Mouse (Mus musculus): Measurements from ENCODE around the gene Atxn7l1. TPM values are rescaled to one million over a fixed set of nuclear protein-coding genes. Genes with fewer than 3 reads are reported as not detected.

Atxn7l1 gene
- polyA plus RNA-seq, 1 experiment from 2014 or later, result 11.4 TPM

- no peaks in the 10 kb centered on the region for H3K36me3 ChIP-seq (ENCODE audit: control insufficient read depth, insufficient read depth, low read length)
- ATAC-seq (ENCODE audit: low read depth), result peak; percentile 62; the same call in 1 of the 2 replicates
- no peak overlapping the region for H3K27ac ChIP-seq (replicated peaks; ENCODE audit: low read depth, low read length)
- H3K27me3 ChIP-seq (replicated peaks; ENCODE audit: control insufficient read depth, insufficient read depth, low read length), result no peaks in the 10 kb centered on the region
- H3K4me1 ChIP-seq (ENCODE audit: control insufficient read depth, insufficient read depth, low read length), result 0 out of 2 replicates have a peak, but pooled peaks cover 2% of the 10 kb centered on the region
- no peak overlapping the region for H3K9ac ChIP-seq (ENCODE audit: low read depth, low read length)
- no peak overlapping the region for H3K4me2 ChIP-seq (ENCODE audit: low read depth, low read length)
- peak; percentile 27 for DNase-seq (ENCODE audit: low spot score)
- no peaks in the 10 kb centered on the region for H3K9me3 ChIP-seq (ENCODE audit: control insufficient read depth, low read length)
- WGBS, result 53% methylated on average over 9 of the region's 9 CpGs
- no peak overlapping the region for H3K4me3 ChIP-seq (ENCODE audit: low read depth, low read length)
Observed at GRCm38 (mm10) chr12:33325424-33325823, 177.9 kb downstream of the Atxn7l1 start.

- DNase-seq (ENCODE audit: low spot score) (no peak), ATAC-seq (ENCODE audit: low read depth) (no peak)
- 71% methylated on average over 4 of the region's 4 CpGs for WGBS
Observed at GRCm38 (mm10) chr12:33332046-33332445, 184.6 kb downstream of the Atxn7l1 start.

GRCm38 (mm10) chr12:33332796-33333195 lies 185.3 kb downstream of the Atxn7l1 start:
- no peaks in the 10 kb centered on the region for H3K36me3 ChIP-seq (ENCODE audit: control insufficient read depth, insufficient read depth, low read length)
- ATAC-seq (ENCODE audit: low read depth) (no peak), DNase-seq (ENCODE audit: low spot score) (no peak)
- no peaks in the 10 kb centered on the region for H3K27me3 ChIP-seq (replicated peaks; ENCODE audit: control insufficient read depth, insufficient read depth, low read length)
- peaks cover 8% of the 10 kb centered on the region for H3K4me1 ChIP-seq (ENCODE audit: control insufficient read depth, insufficient read depth, low read length)
- no peaks in the 10 kb centered on the region for H3K9me3 ChIP-seq (ENCODE audit: control insufficient read depth, low read length)
- no peak overlapping the region for H3K27ac ChIP-seq (replicated peaks; ENCODE audit: low read depth, low read length)
- no peak overlapping the region for H3K4me2 ChIP-seq (ENCODE audit: low read depth, low read length)
- H3K9ac ChIP-seq (ENCODE audit: low read depth, low read length), result no peak overlapping the region
- H3K4me3 ChIP-seq (ENCODE audit: low read depth, low read length), result no peak overlapping the region
- 68% methylated on average over 5 of the region's 5 CpGs for WGBS

More at GRCm38 (mm10) chr12:33332046-33332445, 184.6 kb downstream of the Atxn7l1 start:
- no peaks in the 10 kb centered on the region for H3K36me3 ChIP-seq (ENCODE audit: control insufficient read depth, insufficient read depth, low read length)
- H3K9me3 ChIP-seq (ENCODE audit: control insufficient read depth, low read length), result no peaks in the 10 kb centered on the region
- H3K9ac ChIP-seq (ENCODE audit: low read depth, low read length), result no peak overlapping the region
- peaks cover 8% of the 10 kb centered on the region for H3K4me1 ChIP-seq (ENCODE audit: control insufficient read depth, insufficient read depth, low read length)
- H3K27me3 ChIP-seq (replicated peaks; ENCODE audit: control insufficient read depth, insufficient read depth, low read length), result no peaks in the 10 kb centered on the region
- H3K4me3 ChIP-seq (ENCODE audit: low read depth, low read length), result no peak overlapping the region
- no peak overlapping the region for H3K27ac ChIP-seq (replicated peaks; ENCODE audit: low read depth, low read length)
- H3K4me2 ChIP-seq (ENCODE audit: low read depth, low read length), result no peak overlapping the region

- H3K4me3 ChIP-seq (ENCODE audit: low read depth, low read length), result no peak overlapping the region
- DNase-seq (ENCODE audit: low spot score) (peak; percentile 81), ATAC-seq (ENCODE audit: low read depth) (peak; percentile 80)
- H3K4me1 ChIP-seq (ENCODE audit: control insufficient read depth, insufficient read depth, low read length), result peaks cover 8% of the 10 kb centered on the region
- no peak overlapping the region for H3K27ac ChIP-seq (replicated peaks; ENCODE audit: low read depth, low read length)
- no peak overlapping the region for H3K4me2 ChIP-seq (ENCODE audit: low read depth, low read length)
- no peaks in the 10 kb centered on the region for H3K27me3 ChIP-seq (replicated peaks; ENCODE audit: control insufficient read depth, insufficient read depth, low read length)
- H3K9ac ChIP-seq (ENCODE audit: low read depth, low read length), result no peak overlapping the region
- H3K36me3 ChIP-seq (ENCODE audit: control insufficient read depth, insufficient read depth, low read length), result no peaks in the 10 kb centered on the region
- no peaks in the 10 kb centered on the region for H3K9me3 ChIP-seq (ENCODE audit: control insufficient read depth, low read length)
- 26% methylated on average over 8 of the region's 8 CpGs for WGBS
Observed at GRCm38 (mm10) chr12:33333914-33334313, 186.4 kb downstream of the Atxn7l1 start.

GRCm38 (mm10) chr12:33334511-33334910 lies 187.0 kb downstream of the Atxn7l1 start:
- Histone ChIP-seq H3K36me3 (ENCODE audit: control insufficient read depth, insufficient read depth, low read length) (no peaks in the 10 kb centered on the region), H3K27ac (replicated peaks; ENCODE audit: low read depth, low read length) (no peak overlapping the region), H3K9ac (ENCODE audit: low read depth, low read length) (no peak overlapping the region), H3K4me1 (ENCODE audit: control insufficient read depth, insufficient read depth, low read length) (peaks cover 8% of the 10 kb centered on the region), H3K4me3 (ENCODE audit: low read depth, low read length) (no peak overlapping the region), H3K27me3 (replicated peaks; ENCODE audit: control insufficient read depth, insufficient read depth, low read length) (no peaks in the 10 kb centered on the region), H3K9me3 (ENCODE audit: control insufficient read depth, low read length) (no peaks in the 10 kb centered on the region), H3K4me2 (ENCODE audit: low read depth, low read length) (no peak overlapping the region)
- 89% methylated on average over 2 of the region's 2 CpGs for WGBS
- DNase-seq (ENCODE audit: low spot score) (no peak), ATAC-seq (ENCODE audit: low read depth) (no peak)

- ATAC-seq (ENCODE audit: low read depth), result no peak
- WGBS, result 77% methylated on average over 5 of the region's 5 CpGs
Observed at GRCm38 (mm10) chr12:33334951-33335350, 187.5 kb downstream of the Atxn7l1 start.

GRCm38 (mm10) chr12:33335410-33335809 lies 187.9 kb downstream of the Atxn7l1 start:
- no peak overlapping the region for H3K4me2 ChIP-seq (ENCODE audit: low read depth, low read length)
- WGBS, result 79% methylated on average over 4 of the region's 4 CpGs
- no peak overlapping the region for H3K9ac ChIP-seq (ENCODE audit: low read depth, low read length)
- no peaks in the 10 kb centered on the region for H3K9me3 ChIP-seq (ENCODE audit: control insufficient read depth, low read length)
- no peak overlapping the region for H3K27ac ChIP-seq (replicated peaks; ENCODE audit: low read depth, low read length)
- H3K36me3 ChIP-seq (ENCODE audit: control insufficient read depth, insufficient read depth, low read length), result no peaks in the 10 kb centered on the region
- H3K27me3 ChIP-seq (replicated peaks; ENCODE audit: control insufficient read depth, insufficient read depth, low read length), result no peaks in the 10 kb centered on the region
- H3K4me1 ChIP-seq (ENCODE audit: control insufficient read depth, insufficient read depth, low read length), result peaks cover 5% of the 10 kb centered on the region
- DNase-seq (ENCODE audit: low spot score) (no peak), ATAC-seq (ENCODE audit: low read depth) (no peak)
- no peak overlapping the region for H3K4me3 ChIP-seq (ENCODE audit: low read depth, low read length)

More at GRCm38 (mm10) chr12:33334951-33335350, 187.5 kb downstream of the Atxn7l1 start:
- no peaks in the 10 kb centered on the region for H3K9me3 ChIP-seq (ENCODE audit: control insufficient read depth, low read length)
- H3K4me3 ChIP-seq (ENCODE audit: low read depth, low read length), result no peak overlapping the region
- H3K27me3 ChIP-seq (replicated peaks; ENCODE audit: control insufficient read depth, insufficient read depth, low read length), result no peaks in the 10 kb centered on the region
- no peak for DNase-seq (ENCODE audit: low spot score)
- no peaks in the 10 kb centered on the region for H3K36me3 ChIP-seq (ENCODE audit: control insufficient read depth, insufficient read depth, low read length)
- peaks cover 8% of the 10 kb centered on the region for H3K4me1 ChIP-seq (ENCODE audit: control insufficient read depth, insufficient read depth, low read length)
- no peak overlapping the region for H3K9ac ChIP-seq (ENCODE audit: low read depth, low read length)
- no peak overlapping the region for H3K4me2 ChIP-seq (ENCODE audit: low read depth, low read length)
- H3K27ac ChIP-seq (replicated peaks; ENCODE audit: low read depth, low read length), result no peak overlapping the region

- ATAC-seq (ENCODE audit: low read depth) (no peak), DNase-seq (ENCODE audit: low spot score) (no peak)
- Histone ChIP-seq H3K4me3 (ENCODE audit: low read depth, low read length) (no peak overlapping the region), H3K4me1 (ENCODE audit: control insufficient read depth, insufficient read depth, low read length) (no peaks in the 10 kb centered on the region), H3K9ac (ENCODE audit: low read depth, low read length) (no peak overlapping the region), H3K9me3 (ENCODE audit: control insufficient read depth, low read length) (no peaks in the 10 kb centered on the region), H3K36me3 (ENCODE audit: control insufficient read depth, insufficient read depth, low read length) (no peaks in the 10 kb centered on the region), H3K27me3 (replicated peaks; ENCODE audit: control insufficient read depth, insufficient read depth, low read length) (no peaks in the 10 kb centered on the region), H3K4me2 (ENCODE audit: low read depth, low read length) (no peak overlapping the region), H3K27ac (replicated peaks; ENCODE audit: low read depth, low read length) (no peak overlapping the region)
- WGBS, result 62% methylated on average over 10 of the region's 10 CpGs
Observed at GRCm38 (mm10) chr12:33336561-33337125, 189.2 kb downstream of the Atxn7l1 start.

- Histone ChIP-seq H3K9ac (ENCODE audit: low read depth, low read length) (no peak overlapping the region), H3K4me1 (ENCODE audit: control insufficient read depth, insufficient read depth, low read length) (no peaks in the 10 kb centered on the region), H3K36me3 (ENCODE audit: control insufficient read depth, insufficient read depth, low read length) (0 out of 2 replicates have a peak, but pooled peaks cover 4% of the 10 kb centered on the region), H3K27ac (replicated peaks; ENCODE audit: low read depth, low read length) (no peak overlapping the region), H3K4me3 (ENCODE audit: low read depth, low read length) (no peak overlapping the region), H3K4me2 (ENCODE audit: low read depth, low read length) (no peak overlapping the region), H3K27me3 (replicated peaks; ENCODE audit: control insufficient read depth, insufficient read depth, low read length) (no peaks in the 10 kb centered on the region), H3K9me3 (ENCODE audit: control insufficient read depth, low read length) (no peaks in the 10 kb centered on the region)
- no peak for ATAC-seq (ENCODE audit: low read depth)
- 74% methylated on average over 4 of the region's 4 CpGs for WGBS
- no peak for DNase-seq (ENCODE audit: low spot score)
Observed at GRCm38 (mm10) chr12:33337289-33337688, 189.8 kb downstream of the Atxn7l1 start.
